Mouse (Mus musculus) cerebellum, postnatal 14 days (tissue): ENCODE measurements at regions not wholly inside any gene's neighbourhood (a gene's known extent, or its start where the extent isn't known, plus 50 kb on each side); places are given as distances from the start of the nearest gene placed in this dataset.
"Not testable (repeated sequence)": the region's sequence is repeated elsewhere in the genome, so short reads cannot be mapped to it uniquely, and the experiment has no call there.

ENCODE experiments used
- DNase-seq, 2 experiments: peaks; one replicate each; pipeline ENCODE4 v3.0.0; 2021; ENCODE audit warnings: mixed read lengths in 2 of 2

DNA sequence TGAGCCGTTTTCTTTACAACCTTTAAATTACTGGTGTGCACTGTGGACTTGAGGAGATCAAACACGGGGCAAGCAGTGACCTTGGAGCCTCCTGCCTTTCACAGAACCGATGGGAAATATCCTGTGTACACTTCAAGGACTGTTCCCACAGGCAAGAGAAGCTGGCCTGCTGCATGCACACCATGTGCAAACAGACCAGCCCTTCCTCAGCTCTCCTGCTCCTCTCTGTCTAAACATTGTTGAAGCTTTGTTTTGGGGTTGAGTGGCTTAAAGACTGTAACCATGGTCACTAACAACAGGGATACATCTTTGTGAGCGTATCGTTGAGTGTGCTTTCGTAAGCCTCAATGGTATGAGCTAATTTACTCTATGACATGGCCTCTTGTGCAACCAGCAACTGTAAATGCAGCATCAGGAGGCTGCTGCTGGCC, 50.2 kb upstream of the Agps start:
- no peak for DNase-seq

DNA sequence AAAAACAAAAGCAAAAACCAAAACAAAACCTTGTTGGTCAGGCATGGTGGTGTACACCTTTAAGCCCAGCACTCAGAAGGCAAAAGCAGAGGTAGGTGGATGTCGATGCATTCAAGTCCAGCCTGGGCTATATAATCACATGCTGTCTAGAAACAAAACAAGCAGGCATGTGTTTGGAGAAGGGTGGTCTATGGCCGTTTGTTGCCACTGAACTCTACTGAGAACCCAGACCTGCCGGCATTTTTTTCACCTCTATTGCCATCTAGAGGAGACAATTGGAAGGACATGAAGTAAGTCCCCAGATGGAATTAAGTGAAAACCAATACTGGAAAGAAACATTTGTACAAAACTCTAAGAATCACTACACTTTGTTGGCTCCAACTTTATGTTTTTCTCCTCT, 50.9 kb upstream of the Agps start:
- peak; percentile 46 to 69 for DNase-seq

DNA sequence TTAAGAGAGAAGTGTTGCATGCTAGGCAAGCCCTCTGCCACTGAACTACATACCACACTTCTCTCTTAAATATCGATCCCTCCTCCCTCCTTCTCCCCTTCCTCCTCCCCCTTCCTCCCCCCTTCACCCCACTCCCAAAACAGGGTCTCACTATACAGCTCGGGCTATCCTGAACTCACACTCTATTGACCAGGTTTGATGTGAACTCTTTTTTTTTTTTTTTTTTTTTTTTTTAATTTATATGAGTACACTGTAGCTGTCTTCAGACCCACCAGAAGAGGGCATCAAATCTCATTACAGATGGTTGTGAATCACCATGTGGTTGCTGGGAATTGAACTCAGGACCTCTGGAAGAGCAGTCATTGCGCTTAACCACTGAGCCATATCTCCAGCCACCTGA, 53.3 kb upstream of the Agps start:
- not testable (repeated sequence) for DNase-seq

DNA sequence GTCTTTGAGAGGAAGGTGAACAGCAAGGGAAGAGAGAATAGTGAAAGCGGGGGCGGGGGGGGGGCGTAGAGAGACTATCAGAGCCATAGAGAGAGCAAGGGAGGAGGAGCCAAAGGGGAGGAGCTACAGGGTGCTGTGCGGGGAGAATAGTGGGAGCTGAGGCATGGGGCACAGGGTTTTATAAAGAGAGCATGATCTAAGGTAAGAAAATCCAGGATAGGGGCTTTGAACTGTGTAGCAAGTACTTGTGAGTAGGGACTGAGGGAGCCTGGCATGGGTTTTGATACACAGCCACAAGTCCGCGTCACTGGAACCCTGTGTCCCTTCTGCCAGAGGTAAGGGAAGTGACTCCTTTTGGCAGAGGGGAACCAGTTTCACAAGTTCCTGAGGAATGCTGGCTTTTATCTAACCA, 54.9 kb upstream of the Agps start:
- DNase-seq = peak in 1 of 2 experiments; percentile 12

DNA sequence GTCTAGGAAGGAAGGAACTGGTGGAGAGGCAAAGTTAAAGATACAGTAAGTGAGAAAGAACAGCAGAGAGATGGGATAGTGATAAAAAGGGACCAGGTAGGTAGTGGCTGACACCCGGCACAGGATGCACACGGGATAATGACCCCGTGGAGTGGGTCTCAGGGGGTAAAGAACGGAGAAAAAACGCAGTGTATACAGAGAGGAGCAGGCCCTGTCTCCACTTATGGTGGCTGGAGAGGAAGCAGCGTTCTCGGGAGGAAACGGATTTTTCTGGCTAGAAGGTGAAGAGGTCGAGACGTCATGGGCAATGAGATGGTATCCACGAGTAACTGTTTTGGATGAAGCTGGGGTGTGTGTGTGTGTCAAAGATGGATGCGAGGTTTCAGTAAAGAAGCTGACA, 55.4 kb upstream of the Agps start:
- no peak for DNase-seq

DNA sequence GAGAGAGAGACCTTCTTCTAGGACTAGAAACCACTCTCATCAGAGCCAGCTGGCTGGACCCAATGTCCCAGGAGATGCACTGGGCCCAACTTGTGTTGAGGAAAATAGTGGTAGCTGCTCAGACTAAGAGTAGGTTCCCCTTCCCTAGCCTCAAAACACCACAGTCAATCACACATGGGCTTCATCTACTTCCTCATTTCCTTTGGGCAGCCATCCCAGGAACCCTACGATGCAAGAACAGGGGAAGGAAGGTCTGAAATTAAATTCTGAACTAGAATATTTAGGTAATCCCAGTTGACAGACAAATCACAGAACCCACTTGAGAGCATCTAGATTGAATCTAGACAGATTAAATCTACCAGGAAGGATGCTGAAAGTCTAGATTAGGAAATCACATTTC, 56.8 kb upstream of the Agps start:
- no peak for DNase-seq

DNA sequence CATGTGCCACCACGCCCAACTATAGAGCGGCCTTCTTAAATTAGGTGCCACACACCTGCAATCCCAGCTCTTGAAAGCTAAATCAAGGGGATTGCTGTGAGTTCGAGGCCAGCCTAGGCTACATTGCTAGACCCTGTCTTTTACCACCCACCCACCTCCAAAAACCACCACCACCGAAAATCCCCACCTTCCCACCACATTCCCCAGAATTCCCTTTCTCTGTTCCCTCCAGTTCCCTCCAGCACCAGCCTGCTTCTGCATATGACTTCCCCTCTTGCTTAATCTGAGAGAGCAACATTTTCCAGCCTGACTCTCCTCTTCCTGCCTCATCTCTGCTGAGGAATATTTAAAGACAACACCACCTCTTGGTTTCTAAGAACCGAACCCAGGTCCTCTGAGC, 58.5 kb upstream of the Agps start:
- no peak for DNase-seq

DNA sequence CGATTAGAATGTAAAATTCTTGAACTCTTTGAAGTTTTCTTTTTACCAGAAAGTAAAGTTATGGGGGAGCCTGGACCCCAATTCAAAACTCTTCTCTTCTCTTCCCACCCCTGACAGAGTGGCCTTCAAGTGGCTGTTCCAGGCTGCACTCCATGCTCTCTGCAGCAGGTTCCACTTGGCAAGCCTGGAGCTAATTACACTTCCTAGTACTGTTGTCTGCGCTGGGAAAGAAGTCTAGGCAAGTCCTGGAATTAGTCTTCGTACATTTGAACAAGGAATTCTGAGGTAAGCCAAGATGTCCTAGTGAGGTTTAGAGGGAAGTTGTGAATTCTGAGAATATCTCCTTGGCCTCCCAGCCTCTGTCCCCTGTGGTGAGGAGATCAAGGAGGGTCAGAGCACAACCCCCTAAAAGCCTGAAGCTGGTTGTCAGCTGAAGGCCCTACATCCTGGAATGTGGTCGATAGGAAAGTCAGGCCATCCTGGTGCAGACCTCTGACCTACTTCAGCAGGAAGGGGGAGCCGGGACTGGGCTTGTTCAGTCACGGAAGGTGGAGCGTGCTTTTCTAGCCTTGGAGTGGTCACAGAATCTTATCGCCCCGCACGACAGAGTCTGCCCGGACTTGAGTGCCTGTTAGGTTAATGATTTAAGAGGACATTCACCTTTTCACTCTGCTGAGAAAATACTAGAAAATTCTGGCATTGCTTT, 59.6 kb upstream of the Agps start:
- no peak for DNase-seq

DNA sequence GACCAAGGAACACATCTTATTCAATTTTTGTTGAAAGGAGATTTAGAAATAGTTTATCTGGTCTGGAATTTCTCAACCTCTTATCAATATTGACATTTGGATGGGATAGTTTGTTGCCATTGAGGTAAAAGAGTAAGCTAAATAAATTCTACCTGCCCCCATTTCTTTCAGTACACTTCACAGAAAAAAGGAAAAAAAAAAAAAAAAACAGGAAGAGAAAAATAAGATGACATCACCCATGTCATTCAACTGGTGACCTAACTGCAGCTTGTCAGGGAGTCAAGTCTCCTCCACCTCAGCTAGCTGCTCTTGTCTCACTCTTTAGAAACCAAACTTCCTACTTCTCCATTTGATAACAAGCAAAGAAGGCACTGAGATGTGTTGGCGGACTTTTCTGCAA, 61.3 kb upstream of the Agps start:
- DNase-seq = no peak

DNA sequence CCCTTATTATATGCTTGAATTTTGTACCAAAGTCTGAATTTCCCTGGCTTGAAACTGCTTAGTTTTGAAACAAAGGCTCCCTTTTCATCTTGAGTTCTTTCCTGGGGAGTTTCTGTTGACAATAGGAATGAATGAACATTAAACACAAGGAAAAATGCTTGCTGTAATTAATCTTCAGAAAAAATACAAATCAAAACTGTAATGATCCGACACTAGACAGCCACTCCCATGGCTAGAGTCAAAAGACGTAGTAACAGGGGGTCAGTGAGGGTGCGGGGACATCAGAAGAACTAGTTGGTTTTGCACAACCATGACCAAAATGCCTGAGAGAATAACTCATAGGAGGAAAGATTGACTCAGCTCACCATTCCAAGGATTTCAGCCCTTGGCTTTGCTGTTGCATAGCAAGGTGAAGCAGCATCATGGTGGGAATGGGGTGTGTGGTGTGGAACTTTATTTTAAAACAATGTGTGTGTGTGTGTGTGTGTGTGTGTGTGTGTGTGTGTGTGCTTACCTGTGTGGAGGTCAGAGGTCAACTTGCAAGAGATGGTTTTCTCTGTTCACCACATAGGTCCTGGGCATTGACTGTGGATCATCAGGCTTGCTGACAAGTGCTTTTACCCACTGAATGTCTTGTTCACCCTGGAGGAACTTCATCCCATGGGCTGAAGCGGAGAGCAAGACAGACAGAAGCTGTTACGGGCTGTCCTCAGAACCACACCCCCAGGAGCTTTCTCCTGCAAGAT, 63.2 kb upstream of the Agps start:
- DNase-seq = no peak

DNA sequence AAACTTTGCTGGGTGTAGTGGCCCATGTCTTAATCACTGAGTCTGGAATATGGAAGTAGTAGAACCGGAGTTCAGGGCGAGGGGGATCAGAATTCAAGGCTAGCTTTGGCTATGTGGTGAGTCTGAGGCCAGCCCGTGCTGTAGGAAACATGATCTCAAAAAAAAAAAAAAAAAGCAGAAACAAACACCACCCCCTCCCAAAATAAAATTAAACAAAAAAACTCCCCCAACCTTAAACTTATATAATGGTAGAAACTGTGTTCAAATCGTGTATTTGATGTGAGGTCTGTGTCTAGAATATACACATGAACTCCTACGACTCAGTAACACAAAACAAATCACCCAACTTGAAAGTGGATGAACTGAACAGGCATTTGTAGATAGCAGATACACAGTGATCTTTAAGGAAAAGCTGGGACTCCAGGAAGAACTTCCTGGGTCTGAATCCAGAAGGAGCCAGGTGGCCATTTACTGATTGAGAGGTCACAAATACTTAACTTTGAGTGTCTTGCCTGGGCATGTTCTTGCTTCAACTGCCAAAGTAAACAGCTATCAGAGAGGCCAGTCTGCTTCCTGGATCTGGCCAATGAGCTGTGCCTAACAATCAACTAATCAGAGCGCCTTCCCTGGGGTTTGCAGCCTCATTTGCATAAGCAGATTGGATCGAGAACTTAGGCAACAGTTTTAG, 63.6 kb upstream of the Nfe2l2 start:
- DNase-seq = peak in 1 of 2 experiments; percentile 24

DNA sequence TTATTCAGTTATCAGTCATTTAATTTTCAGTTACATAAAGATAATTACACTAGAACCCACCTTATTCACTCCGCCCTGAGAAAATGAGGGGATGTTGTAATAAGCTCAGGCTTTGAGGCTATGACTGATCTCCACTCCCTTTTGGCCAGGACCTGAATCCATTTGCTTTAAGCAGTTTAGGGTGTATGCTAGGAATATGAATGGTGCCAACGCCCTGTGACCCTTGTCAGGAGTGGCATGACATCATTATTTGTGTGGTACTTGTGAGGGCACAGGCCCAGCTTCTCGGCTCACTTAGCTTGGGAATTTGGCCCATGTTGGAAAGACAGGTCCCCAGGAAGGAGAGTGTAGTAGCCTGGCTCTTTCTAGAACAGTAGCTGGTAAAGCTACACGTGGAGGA, 61.0 kb upstream of the Nfe2l2 start:
- no peak for DNase-seq

DNA sequence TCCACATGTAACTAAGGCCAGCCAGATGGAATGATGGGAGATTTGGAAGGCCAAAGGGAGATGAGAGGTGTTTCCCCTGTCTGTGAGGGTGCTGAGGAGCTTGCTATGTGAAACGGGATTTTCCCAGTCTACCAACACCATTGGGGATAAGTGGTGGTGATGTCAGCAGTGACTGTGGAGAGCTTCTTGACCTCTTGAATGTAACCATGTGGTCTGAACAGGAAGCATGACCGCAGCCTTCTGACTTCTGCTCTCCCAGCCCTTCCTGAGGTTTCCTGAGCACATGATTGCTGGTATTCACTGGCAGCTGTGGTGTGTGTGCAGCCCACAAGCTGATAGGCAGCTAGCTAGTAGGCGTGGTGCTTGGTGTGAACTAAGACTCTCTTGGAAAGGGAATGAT, 58.8 kb upstream of the Nfe2l2 start:
- no peak for DNase-seq

DNA sequence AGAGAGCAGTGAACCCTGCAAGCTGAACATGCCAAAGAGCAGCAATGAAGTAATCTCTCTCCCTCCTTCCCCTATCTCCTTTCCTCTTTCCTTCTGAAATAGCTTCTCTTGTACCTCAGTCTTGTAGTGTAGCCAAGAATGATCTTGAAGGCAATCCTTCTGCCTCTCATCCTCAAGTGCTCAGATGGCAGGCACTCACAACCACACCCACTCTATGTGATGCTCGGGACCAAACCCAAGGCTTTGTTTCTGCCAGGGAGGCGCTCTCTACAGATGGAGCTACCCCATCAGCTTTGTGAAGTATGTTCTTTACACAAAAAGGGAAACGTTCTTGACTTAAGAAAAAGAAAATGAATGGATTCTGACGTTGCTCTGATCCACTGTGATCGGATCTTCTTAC, 57.6 kb upstream of the Nfe2l2 start:
- DNase-seq = no peak

DNA sequence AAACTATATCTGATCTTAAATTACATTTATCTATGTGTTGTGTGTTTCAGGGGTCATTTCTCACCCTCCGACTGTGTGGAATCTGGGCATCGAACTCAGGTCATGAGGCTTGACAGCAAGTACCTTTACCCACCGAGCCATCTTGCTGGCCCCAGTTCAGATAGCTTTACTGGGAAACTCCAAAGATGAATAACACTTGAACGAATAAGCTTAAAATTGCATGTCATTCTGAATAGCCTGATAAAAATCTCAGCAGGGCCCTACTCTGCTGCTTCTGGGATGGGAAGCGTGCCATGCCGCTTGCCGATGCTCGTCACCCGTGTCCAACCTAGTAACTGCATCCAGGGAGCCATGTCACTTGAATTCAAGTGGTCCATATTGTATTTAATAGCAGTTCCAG, 57.2 kb upstream of the Nfe2l2 start:
- peak; percentile 20 to 41 for DNase-seq

DNA sequence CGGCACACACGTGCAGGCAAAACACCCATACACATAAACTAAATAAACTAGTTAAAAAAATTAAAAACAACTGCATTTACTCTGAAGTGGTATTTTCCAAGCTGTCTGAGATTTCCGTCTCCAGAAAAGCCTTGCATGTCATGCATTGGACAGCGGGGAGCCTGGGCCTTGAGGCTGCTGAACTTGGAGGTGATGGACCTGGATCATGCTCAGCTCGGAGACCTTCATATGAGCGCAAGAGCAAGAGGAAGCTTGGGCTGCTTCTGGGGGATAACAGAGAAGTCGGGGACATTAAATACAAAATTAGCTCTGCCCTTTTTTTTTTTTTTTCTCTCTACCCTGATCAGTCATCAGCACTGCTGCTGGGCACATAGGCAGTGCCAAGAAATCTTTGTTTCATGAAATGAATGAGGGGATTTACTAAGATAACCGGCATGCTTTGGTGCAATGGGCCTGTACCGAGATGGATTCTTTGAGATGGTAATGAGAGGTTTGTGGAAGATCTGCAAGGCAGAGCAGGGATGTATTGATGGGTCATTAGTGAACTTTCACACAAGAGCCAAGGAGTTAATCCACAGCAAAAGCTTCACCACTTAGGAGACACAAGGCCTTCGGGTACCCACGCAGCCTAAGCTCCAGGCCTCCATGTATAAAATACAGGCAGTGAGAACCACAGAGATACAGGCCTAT, 54.9 kb upstream of the Nfe2l2 start:
- no peak for DNase-seq

DNA sequence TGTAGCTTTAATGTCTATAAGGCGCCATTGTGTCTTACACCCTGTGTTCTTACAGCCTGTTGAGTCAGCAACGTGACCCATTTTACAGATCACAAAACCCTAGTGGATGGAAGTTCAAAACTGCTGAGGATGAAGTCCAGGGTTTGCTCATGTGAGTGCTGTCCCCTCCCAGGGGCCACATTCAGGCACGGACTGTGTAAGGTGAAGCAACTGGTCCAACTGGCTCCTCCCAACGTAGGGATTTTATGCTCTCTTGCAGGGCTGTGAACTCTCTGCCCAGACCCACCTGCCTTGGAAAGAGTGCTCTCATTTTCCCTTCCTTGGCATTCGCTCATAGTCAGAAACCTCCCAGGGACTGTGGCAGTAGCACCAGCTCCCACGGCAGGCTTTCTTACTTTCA, 53.8 kb upstream of the Nfe2l2 start:
- no peak for DNase-seq

DNA sequence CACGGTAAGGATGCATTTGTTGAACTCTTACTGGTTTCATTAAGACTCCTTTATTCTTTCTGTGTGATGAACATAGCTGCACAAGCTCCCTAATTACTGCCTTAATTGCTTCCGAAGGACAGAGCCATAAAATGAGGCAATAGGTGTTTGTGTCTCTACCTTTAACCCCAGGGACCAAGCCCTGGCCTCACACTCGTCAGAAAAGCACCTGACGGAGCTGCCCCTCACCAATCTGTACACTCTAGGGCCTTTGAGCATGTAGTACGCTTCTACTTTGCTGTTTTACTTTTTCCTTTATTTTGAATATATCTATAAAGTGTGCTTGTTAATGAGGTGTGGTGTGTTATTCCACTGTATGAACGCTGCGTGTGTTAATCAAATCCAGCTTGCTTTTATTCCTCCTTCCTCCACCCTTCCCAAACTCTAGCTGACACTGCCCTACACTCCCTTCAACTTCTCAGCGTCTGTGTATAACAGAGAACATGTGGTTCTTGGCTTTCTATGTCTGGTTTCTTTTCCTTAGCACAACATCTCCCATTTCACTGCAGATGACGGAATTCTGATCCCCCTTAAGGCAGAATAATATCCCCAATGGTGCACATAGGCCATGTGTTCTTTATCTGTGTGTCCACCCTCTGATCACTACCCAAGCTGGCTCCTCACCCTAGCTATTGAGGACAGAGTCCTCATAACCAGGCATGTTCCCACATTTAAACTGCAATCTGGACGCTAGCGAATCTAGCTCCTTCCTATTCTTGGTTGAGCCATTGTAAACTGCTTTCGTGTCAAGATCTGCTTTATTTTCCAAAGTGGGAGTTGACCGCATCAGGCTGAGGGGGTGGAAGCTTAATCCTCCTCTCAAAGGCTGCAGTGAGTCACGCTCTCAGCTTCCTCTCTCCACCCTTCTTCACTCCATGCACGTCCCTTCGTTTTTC, 52.5 kb upstream of the Nfe2l2 start:
- no peak for DNase-seq

DNA sequence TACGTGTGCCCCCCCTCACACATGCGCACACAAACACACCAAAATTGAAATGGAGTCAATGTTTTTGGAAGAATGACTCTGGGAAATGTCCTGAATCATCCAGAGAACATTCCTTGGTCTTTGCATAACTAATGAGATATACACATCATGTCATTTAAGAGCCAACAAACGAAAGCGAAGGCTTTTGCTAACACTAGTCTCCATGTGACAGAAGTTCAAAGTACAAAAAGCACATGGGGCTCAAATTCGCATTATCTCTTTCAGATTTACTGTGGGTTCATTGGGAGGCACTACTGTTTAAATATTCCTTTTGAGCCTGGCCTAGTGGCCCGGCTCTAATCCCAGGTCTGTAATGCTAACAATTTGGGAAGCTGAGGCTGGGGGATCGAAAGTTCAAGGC, 50.2 kb upstream of the Nfe2l2 start:
- no peak for DNase-seq
